Mouse (Mus musculus) adrenal gland (tissue): ENCODE data around the gene Cdc42bpa.

Source experiments
- intact Hi-C: fragments of 180-260 bp; cut with DNase I; formaldehyde crosslinking; loops from one replicate; pipeline ENCODE4 v1.15.1; 2025

The Cdc42bpa gene

GRCm38 (mm10) chr1:180161160-180161559 lies 200.9 kb downstream of the Cdc42bpa start:
- intact Hi-C loops, result no loop called here

- intact Hi-C loops, result no loop called here
Observed at GRCm38 (mm10) chr1:180161566-180162355, 201.5 kb downstream of the Cdc42bpa start.

DNA sequence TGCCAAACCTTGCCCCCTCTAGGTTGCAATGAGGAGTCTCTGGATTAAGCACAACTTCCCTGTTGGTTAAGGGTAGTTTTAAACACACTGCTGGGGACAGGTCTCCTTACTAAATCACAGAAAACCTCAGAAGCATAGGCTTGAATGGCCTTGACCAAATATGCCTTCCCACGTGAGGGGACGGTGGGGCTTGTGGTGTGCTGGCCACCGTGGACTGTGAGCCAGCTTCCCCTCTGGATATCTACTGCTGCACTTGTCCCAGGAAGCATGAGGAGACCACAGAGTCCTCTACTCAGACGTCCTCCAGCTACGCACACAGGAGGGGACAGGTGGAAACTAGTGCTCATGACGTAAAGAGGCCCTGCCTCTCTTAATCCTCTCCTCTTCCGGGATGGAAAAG lies 202.7 kb downstream of the Cdc42bpa start:
- intact Hi-C loops, result no loop called here

DNA sequence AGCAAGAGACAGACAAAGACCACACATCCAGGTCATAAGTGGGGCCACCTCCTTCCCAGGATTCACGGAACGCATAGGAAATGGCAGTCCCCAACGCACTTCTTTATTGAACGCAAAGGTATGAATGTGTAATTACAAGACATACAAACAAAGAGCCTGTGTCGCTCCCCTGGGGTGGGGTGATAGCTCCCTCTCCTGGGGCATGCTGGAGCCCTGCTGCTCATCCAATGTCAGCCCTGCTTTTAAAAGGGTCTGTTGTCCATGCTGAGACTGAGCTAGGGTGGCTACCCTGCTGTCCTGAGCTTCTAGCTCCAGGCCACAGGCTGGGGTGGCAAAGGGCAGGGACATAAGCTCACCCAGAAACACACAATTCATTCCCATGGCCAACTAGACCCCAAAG lies 206.3 kb downstream of the Cdc42bpa start:
- intact Hi-C loops, result no loop called here

DNA sequence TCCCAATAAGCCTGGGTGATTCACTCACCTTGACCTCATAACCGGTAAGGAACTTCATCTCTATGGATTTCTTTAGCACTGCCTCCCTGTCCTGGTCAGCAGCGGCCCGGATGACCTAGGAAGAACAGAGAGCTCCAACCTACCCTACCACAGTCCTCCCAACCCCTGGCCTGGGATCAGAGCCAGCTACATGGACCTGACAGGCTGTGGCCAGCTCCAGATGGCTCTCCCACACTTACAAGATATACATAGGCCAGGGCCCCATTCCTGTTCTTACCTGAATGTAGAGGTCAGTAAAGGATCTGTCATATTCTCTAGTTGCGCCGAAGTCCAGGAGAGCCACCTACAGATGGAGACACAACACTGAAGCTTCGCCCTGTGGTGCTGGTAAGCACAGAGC lies 208.0 kb downstream of the Cdc42bpa start:
- intact Hi-C loops, result no loop called here

DNA sequence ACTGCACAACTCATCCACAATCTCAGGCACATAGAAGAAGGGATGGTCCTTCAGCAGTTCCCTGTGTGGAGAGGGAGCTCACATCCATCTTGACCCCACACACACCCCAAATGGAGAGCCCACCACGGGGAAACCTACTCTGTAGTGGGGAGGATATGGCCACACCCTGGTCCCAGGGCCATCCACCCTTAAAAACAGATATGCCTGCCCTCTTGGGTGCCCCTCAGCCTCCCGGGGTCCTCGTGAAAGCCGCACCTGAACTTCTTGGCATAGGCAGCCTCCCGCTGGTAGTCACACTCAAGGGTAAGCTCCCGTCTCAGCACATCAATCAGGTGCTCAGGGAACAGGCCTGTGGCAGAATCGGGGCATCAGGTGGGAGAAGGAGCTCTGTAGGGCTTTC lies 208.9 kb downstream of the Cdc42bpa start:
- intact Hi-C loops, result no loop called here

DNA sequence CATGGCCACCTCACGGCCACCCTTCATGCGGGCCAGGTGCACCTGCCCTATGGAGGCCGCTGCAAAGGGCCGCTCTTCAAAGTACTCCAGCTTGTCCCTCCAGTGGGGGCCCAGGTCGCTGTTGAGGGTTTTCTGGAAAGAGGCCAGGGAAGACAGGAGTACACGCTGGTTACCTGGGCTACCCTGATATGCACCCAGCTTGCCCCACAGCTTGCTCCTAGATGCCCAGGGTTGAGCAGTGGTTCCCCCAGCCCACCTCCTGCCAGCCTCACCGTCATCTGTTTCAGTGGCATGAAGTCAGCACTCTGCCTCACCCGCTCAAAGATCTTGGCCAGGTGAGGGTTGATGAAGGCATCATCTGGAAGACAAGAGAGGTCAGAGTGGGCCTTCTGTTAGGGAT lies 209.8 kb downstream of the Cdc42bpa start:
- intact Hi-C loops, result no loop called here

DNA sequence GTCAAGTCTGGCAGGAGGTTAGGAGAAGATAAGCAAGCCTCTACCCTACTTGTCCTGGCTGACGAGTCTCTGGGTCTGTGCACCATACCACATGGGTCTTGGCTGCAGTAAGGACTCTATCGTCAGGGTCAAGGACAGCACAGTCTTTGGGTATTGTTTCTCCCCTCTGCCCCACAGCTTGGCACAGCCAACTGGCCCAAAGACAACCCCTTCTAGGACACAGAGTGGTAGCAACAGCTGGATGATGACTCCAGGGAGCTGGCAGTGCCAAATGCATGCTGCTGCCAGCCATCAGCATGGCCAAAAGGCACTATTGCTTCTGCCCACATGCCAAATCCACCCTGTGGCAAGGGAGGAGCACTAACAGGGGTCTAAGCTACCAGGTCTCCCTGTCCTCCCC lies 211.6 kb downstream of the Cdc42bpa start:
- intact Hi-C loops, result no loop called here

GRCm38 (mm10) chr1:180172600-180172999 lies 212.3 kb downstream of the Cdc42bpa start:
- intact Hi-C loops, result no loop called here

- intact Hi-C loops, result no loop called here
Observed at GRCm38 (mm10) chr1:180173017-180173416, 212.7 kb downstream of the Cdc42bpa start.

GRCm38 (mm10) chr1:180174718-180175117 lies 214.4 kb downstream of the Cdc42bpa start:
- intact Hi-C loops, result loop anchor here (2.0 kb wide), 1 partner anchor 40 kb away; no protein-coding TSS in a partner anchor

GRCm38 (mm10) chr1:180175167-180175566 lies 214.9 kb downstream of the Cdc42bpa start:
- intact Hi-C loops, result loop anchor here (2.0 kb wide), 1 partner anchor 40 kb away; no protein-coding TSS in a partner anchor

GRCm38 (mm10) chr1:180175635-180176034 lies 215.4 kb downstream of the Cdc42bpa start:
- intact Hi-C loops, result loop anchor here (2.0 kb wide), 1 partner anchor 39 kb away; no protein-coding TSS in a partner anchor

DNA sequence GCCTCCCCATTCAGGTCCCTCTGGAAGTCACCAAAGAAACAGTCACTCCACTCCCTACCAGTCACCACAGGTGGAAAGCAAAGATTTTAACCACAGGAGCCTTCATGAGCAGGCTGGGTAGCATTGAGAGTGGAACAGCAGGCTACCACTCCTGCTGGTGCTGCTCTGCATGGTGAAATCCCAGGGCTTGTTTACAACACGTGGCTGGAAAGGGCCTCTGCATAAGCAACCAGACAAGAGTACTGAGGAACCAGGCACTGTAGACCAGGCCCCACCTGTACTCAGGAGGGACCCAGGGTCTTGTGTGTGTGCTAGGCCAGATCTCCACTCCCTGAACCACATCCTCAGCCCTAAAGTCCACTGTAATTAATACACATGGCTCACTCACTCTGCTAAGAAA lies 216.5 kb downstream of the Cdc42bpa start:
- intact Hi-C loops, result no loop called here

- intact Hi-C loops, result no loop called here
Observed at GRCm38 (mm10) chr1:180178340-180178739, 218.1 kb downstream of the Cdc42bpa start.

DNA sequence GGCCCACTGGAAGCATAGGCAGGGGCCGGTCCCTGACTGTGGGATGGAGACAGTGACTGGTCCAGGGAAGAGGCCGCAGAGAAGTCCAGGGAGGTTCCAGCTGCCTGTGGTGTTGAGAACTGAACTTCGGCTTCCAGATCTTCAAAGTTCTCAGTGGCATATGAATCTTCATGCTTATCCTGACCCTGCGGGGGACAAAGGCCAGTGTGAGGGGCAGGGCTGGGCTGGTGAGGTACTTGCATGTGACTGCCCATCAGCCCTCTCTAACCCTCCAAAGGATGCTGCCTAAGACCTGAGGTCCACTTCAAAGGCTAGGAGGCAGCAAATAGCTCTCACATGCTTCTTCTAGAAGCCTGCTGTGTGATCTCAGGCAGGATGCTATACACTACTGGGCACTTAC lies 218.8 kb downstream of the Cdc42bpa start:
- intact Hi-C loops, result no loop called here

GRCm38 (mm10) chr1:180179840-180180239 lies 219.6 kb downstream of the Cdc42bpa start:
- intact Hi-C loops, result no loop called here

- intact Hi-C loops, result no loop called here
Observed at GRCm38 (mm10) chr1:180181304-180181965, 221.2 kb downstream of the Cdc42bpa start.

DNA sequence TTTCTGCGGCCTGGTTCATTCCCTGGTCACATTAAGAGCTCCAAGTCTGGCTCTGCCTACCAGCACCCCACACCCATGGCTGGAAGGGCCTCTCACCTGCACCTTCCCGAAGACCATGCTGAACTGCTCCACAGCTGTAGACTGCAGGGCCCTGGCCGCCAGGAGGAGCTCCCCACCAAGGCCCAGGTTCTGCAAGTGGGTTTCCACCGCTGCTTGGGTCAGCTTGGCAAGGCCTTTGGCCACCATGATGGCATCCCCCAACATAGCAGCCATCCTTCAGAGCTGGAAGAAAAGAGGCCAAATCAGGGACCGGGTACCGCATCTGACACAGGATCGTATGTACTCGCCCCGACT lies 221.7 kb downstream of the Cdc42bpa start:
- intact Hi-C loops, result no loop called here

DNA sequence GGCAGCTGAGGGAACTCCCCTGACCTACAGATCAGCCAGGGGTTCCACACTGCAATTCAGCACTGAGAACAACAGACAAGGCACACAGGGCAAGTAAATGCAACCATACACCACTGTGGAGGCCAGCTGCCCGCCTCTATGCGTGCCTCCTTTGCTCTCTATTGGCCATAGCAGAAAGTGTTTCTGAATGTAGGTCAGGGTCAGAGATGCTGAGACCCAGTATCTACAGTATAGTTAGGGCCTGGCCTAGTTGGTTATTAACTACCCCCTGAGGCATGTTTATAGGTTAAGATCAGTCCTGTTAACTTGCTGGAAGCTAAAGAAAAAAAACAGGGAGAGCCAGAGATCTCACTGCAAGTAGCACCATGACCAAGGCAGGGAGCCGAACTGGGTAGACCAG lies 222.5 kb downstream of the Cdc42bpa start:
- intact Hi-C loops, result no loop called here

DNA sequence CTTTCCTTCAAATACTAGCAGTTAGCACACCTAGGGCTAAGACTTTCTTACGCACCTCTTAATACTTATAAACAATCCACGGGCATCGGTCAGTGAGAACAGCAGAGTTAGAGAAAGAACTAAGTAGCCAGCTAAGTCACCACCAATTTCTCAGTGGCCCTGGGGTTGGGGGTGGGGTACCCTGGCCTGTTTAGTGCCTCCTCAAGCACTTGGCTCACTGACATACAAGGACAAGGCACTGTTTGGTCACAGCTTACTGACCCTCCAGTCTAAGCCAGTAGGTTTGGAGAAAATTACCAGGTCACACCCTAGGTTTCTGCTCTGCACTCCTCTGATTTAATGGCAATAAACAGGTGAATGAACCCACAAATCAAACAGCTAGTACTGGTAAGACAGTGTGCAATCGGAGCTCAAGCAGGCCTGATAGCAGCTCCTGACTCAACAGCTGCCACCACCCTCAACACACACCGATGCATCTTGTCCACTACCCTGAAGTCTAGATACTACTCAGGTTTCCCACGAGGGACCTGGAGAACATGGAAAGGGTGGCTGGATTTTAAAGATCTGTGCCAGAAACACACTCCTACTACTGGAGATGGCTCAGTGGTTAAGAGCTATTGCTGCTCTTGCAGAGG lies 223.4 kb downstream of the Cdc42bpa start:
- intact Hi-C loops, result no loop called here

- intact Hi-C loops, result no loop called here
Observed at GRCm38 (mm10) chr1:180184768-180185167, 224.5 kb downstream of the Cdc42bpa start.
